Mouse (Mus musculus) limb, embryonic 14.5 days (tissue): ENCODE data around the gene Hnrnpd. TPM values are rescaled to one million over a fixed set of nuclear protein-coding genes. Genes with fewer than 3 reads are reported as not detected.
A peak's percentile ranks its signal among the peaks of the same experiment; 100 is the strongest.

Experiments used
- ATAC-seq: fragments of 200-750 bp; cut with Nextera tagmentation; 2 replicates; pipeline ENCODE4 v1.8.0; 2017; ENCODE audit warnings: low read depth, moderate number of reproducible peaks, moderate TSS enrichment; ENCODE audit not compliant: low FRiP score
- DNase-seq: peaks from one replicate; pipeline ENCODE4 v3.0.0-alpha.2; 2015; ENCODE audit warnings: low spot score
- H3K27ac ChIP-seq: fragments of 300-500 bp; sonication (generic); replicated peaks from 2 replicates; pipeline ENCODE4 v1.5.1; 2014; ENCODE audit warnings: low read depth, mild to moderate bottlenecking, low read length, moderate library complexity, mixed read lengths
- H3K27me3 ChIP-seq: fragments of 300-500 bp; sonication (generic); 2 replicates; pipeline ENCODE4 v1.6.1; 2014; ENCODE audit warnings: low read length, mixed read lengths; ENCODE audit not compliant: control insufficient read depth, insufficient read depth
- H3K36me3 ChIP-seq: fragments of 300-500 bp; sonication (generic); 2 replicates; pipeline ENCODE4 v1.6.1; 2014; ENCODE audit warnings: mild to moderate bottlenecking, low read length, moderate library complexity, mixed read lengths; ENCODE audit not compliant: control insufficient read depth, insufficient read depth
- H3K4me1 ChIP-seq: fragments of 300-500 bp; sonication (generic); 2 replicates; pipeline ENCODE4 v1.6.1; 2014; ENCODE audit warnings: antibody characterized with exemption, low read length, mixed read lengths; ENCODE audit not compliant: control insufficient read depth, insufficient read depth
- H3K4me2 ChIP-seq: fragments of 300-500 bp; sonication (generic); replicated peaks from 2 replicates; pipeline ENCODE4 v1.6.1; 2014; ENCODE audit warnings: low read depth, mild to moderate bottlenecking, low read length, moderate library complexity; ENCODE audit not compliant: severe bottlenecking
- H3K4me3 ChIP-seq: fragments of 300-500 bp; sonication (generic); replicated peaks from 2 replicates; pipeline ENCODE4 v1.5.1; 2014; ENCODE audit warnings: low read length
- H3K9ac ChIP-seq: fragments of 300-500 bp; sonication (generic); 2 replicates; pipeline ENCODE4 v1.6.1; 2014; ENCODE audit warnings: mild to moderate bottlenecking, low read depth, low read length, moderate library complexity; ENCODE audit not compliant: severe bottlenecking
- H3K9me3 ChIP-seq: fragments of 300-500 bp; sonication (generic); 2 replicates; pipeline ENCODE4 v1.6.1; 2016; ENCODE audit warnings: low read length; ENCODE audit not compliant: control insufficient read depth
- POLR2A ChIP-seq: fragments of 200-500 bp; IDR thresholded peaks from 2 replicates; pipeline ENCODE4 v1.8.0; 2012; ENCODE audit warnings: inconsistent platforms, mild to moderate bottlenecking, moderate library complexity, borderline replicate concordance; ENCODE audit not compliant: insufficient read depth, insufficient read length; ENCODE audit errors: extremely low read depth
- WGBS: fragments of 180-500 bp; shearing (Covaris S2); extraction: QIAGEN DNeasy Blood & Tissue Kit; methylation state at CpG from one replicate; pipeline ENCODE4 v1.1.7; 2014; 5-methylcytosine and 5-hydroxymethylcytosine counted together
- polyA plus RNA-seq, 2 experiments: library from polyadenylated mRNA; depleted of rRNA in 1 of 2; stranded (reverse) in 1 of 2; unstranded in 1 of 2; fragments of >200 nt; fragmentation: Nextera tagmentation in 1 of 2; extraction: Ambion mirVana in 1 of 2; gene quantifications; 2 replicates each; pipeline versions ENCODE4 v1.2.1 to v1.2.3; 2012 to 2014

The Hnrnpd gene
- polyA plus RNA-seq, 2 experiments: 168 to 369 TPM

DNA sequence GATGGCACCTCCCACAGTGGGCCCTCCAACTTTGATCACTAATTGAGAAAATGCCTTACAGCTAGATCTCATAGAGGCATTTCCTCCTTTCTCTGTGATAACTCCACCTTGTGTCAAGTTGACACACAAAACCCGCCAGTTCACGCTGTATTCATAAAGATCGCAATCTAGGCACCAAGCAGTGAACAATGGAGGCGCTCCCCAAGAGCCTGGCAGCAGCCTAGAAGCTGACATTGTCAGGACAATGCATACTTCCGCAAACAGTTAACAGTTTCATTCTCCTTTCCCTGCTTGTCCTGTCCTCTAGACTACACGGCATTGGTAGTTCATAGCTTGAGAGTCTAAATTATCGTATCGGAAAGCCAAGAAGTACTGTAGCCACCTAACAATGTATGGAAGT lies 56.7 kb downstream of the Hnrnpd start:
- no peak for DNase-seq
- Histone ChIP-seq H3K27ac (no peak overlapping the region), H3K4me3 (no peak overlapping the region), H3K27me3 (no peaks in the 10 kb centered on the region), H3K4me2 (no peak overlapping the region), H3K9me3 (no peaks in the 10 kb centered on the region), H3K9ac (no peak overlapping the region), H3K36me3 (no peaks in the 10 kb centered on the region), H3K4me1 (no peaks in the 10 kb centered on the region)
- TF ChIP-seq POLR2A: no peak
- WGBS: 90% methylated on average over 8 of the region's 8 CpGs
- no peak for ATAC-seq

- Histone ChIP-seq H3K36me3 (no peaks in the 10 kb centered on the region), H3K9me3 (no peaks in the 10 kb centered on the region), H3K4me2 (no peak overlapping the region), H3K9ac (no peak overlapping the region), H3K27ac (no peak overlapping the region), H3K4me3 (no peak overlapping the region), H3K4me1 (no peaks in the 10 kb centered on the region), H3K27me3 (no peaks in the 10 kb centered on the region)
- TF ChIP-seq POLR2A: no peak
- 45% methylated on average over 7 of the region's 7 CpGs for WGBS
- DNase-seq (no peak), ATAC-seq (no peak)
Observed at GRCm38 (mm10) chr5:99915494-99915893, 63.2 kb downstream of the Hnrnpd start.

- ATAC-seq: peak; percentile 98
- H3K9me3 ChIP-seq: no peaks in the 10 kb centered on the region
- peak within 1 kb of the TSS; percentile 49 for H3K4me2 ChIP-seq
- DNase-seq: peak; percentile 97
- peak; percentile 86; the same call in 1 of the 2 replicates for TF ChIP-seq POLR2A
- H3K4me3 ChIP-seq: peak within 1 kb of the TSS; percentile 55
- peaks cover 4% of the 10 kb centered on the region; the same call in 1 of the 2 replicates for H3K4me1 ChIP-seq
- no peaks in the 10 kb centered on the region for H3K27me3 ChIP-seq
- peak within 1 kb of the TSS; percentile 94 for H3K27ac ChIP-seq
- 10% methylated on average over 49 of the region's 49 CpGs for WGBS
- no peaks in the 10 kb centered on the region for H3K36me3 ChIP-seq
- peak within 1 kb of the TSS; percentile 66 for H3K9ac ChIP-seq
Observed at GRCm38 (mm10) chr5:99906181-99906956, 72.4 kb downstream of the Hnrnpd start, which contains the start of gene Vamp9. TSS of gene Vamp9 (plus strand) at chr5:99906254.

Other genes with a start within 250 kb of the Hnrnpd start
- 4.3 and 4.7 TPM in 2 replicates for gene Rasgef1b, start 249.9 kb downstream of the Hnrnpd start, polyA plus RNA-seq (2012; rRNA removed)
- gene Rasgef1b, start 249.9 kb downstream of the Hnrnpd start, polyA plus RNA-seq (2014; fragmentation: Nextera tagmentation; extraction: Ambion mirVana): 9.2 and 12.0 TPM in 2 replicates
- gene Vamp9, start 72.7 kb downstream of the Hnrnpd start, polyA plus RNA-seq (2012; rRNA removed): 0.10 and 0.19 TPM in 2 replicates
- gene Vamp9, start 72.7 kb downstream of the Hnrnpd start, polyA plus RNA-seq (2014; fragmentation: Nextera tagmentation; extraction: Ambion mirVana): not detected in 2 replicates
- gene 4930524J08Rik, start 123 bp upstream of the Hnrnpd start, polyA plus RNA-seq (2012; rRNA removed): 6.6 and 7.7 TPM in 2 replicates
- 2.0 and 2.4 TPM in 2 replicates for gene 4930524J08Rik, start 123 bp upstream of the Hnrnpd start, polyA plus RNA-seq (2014; fragmentation: Nextera tagmentation; extraction: Ambion mirVana)
- 420 and 454 TPM in 2 replicates for gene Hnrnpdl, start 60.7 kb upstream of the Hnrnpd start, polyA plus RNA-seq (2012; rRNA removed)
- gene Hnrnpdl, start 60.7 kb upstream of the Hnrnpd start, polyA plus RNA-seq (2014; fragmentation: Nextera tagmentation; extraction: Ambion mirVana): 184 and 200 TPM in 2 replicates
- 50.5 and 52.1 TPM in 2 replicates for gene Enoph1, start 61.0 kb upstream of the Hnrnpd start, polyA plus RNA-seq (2012; rRNA removed)
- 39.1 and 42.8 TPM in 2 replicates for gene Enoph1, start 61.0 kb upstream of the Hnrnpd start, polyA plus RNA-seq (2014; fragmentation: Nextera tagmentation; extraction: Ambion mirVana)
- gene Tmem150c, start 180.9 kb upstream of the Hnrnpd start, polyA plus RNA-seq (2012; rRNA removed): 7.2 and 7.3 TPM in 2 replicates
- 4.7 and 4.8 TPM in 2 replicates for gene Tmem150c, start 180.9 kb upstream of the Hnrnpd start, polyA plus RNA-seq (2014; fragmentation: Nextera tagmentation; extraction: Ambion mirVana)